Mouse (Mus musculus) hindbrain, embryonic 12.5 days (tissue): ENCODE results near the gene Col4a2. TPM values are rescaled to one million over a fixed set of nuclear protein-coding genes. Genes with fewer than 3 reads are reported as not detected.

Source experiments
- ATAC-seq: fragments of 200-750 bp; cut with Nextera tagmentation; 2 replicates; pipeline ENCODE4 v1.8.0; 2017; ENCODE audit warnings: moderate TSS enrichment; ENCODE audit not compliant: low FRiP score
- H3K27ac ChIP-seq: fragments of 300-500 bp; sonication (generic); 2 replicates; pipeline ENCODE4 v1.5.1; 2016; ENCODE audit warnings: mild to moderate bottlenecking
- H3K27me3 ChIP-seq: fragments of 300-500 bp; sonication (generic); 2 replicates; pipeline ENCODE4 v1.6.1; 2016; ENCODE audit warnings: mild to moderate bottlenecking
- H3K36me3 ChIP-seq: fragments of 300-500 bp; sonication (generic); 2 replicates; pipeline ENCODE4 v1.6.1; 2016; ENCODE audit warnings: mild to moderate bottlenecking
- H3K4me1 ChIP-seq: fragments of 300-500 bp; sonication (generic); 2 replicates; pipeline ENCODE4 v1.6.1; 2016
- H3K4me2 ChIP-seq: fragments of 300-500 bp; sonication (generic); replicated peaks from 2 replicates; pipeline ENCODE4 v1.6.1; 2016; ENCODE audit warnings: mild to moderate bottlenecking
- H3K4me3 ChIP-seq: fragments of 300-500 bp; sonication (generic); 2 replicates; pipeline ENCODE4 v1.5.1; 2016; ENCODE audit warnings: mild to moderate bottlenecking
- H3K9ac ChIP-seq: fragments of 300-500 bp; sonication (generic); 2 replicates; pipeline ENCODE4 v1.6.1; 2016; ENCODE audit warnings: mild to moderate bottlenecking, moderate library complexity
- H3K9me3 ChIP-seq: fragments of 300-500 bp; sonication (generic); replicated peaks from 2 replicates; pipeline ENCODE4 v1.6.1; 2016; ENCODE audit warnings: mild to moderate bottlenecking
- WGBS: fragments of 180-500 bp; shearing (Covaris S2); methylation state at CpG from one replicate; pipeline ENCODE4 v1.1.7; 2016; 5-methylcytosine and 5-hydroxymethylcytosine counted together
- polyA plus RNA-seq: library from polyadenylated mRNA; unstranded; fragments of >200 nt; fragmentation: Nextera tagmentation; extraction: Ambion mirVana; gene quantifications from 2 replicates; pipeline ENCODE4 v1.2.1, GENCODE M21; 2016

Gene Col4a2
- polyA plus RNA-seq, 1 experiment from 2014 or later: 74.6 TPM

GRCm38 (mm10) chr8:11333746-11334145, 21.1 kb downstream of the Col4a2 start:
- no peak overlapping the region for H3K9ac ChIP-seq
- H3K27me3 ChIP-seq: no peaks in the 10 kb centered on the region
- no peak for ATAC-seq
- H3K9me3 ChIP-seq: no peaks in the 10 kb centered on the region
- no peak overlapping the region for H3K4me2 ChIP-seq
- no peak overlapping the region for H3K27ac ChIP-seq
- no peaks in the 10 kb centered on the region for H3K36me3 ChIP-seq
- H3K4me1 ChIP-seq: no peaks in the 10 kb centered on the region
- no peak overlapping the region for H3K4me3 ChIP-seq
- WGBS: 64% methylated on average over 6 of the region's 6 CpGs

DNA sequence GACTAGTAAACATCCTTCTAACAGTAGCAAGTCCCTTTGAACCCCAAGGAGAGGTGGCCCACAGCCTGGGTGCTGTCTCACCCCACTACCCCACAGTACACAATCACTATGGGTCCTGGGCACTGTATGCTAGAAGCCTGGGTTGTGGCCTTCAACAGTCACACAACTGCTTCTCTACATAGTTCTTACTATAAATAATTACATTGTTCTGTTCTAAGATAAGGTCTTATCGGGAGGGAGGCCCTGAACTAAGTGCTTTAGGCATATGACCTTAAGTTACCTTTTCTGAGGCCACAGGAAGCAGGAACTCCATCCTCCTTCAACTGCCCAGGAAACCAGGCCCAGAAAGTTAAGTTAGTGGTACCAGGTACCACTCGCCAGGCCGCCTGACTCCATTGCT, 21.9 kb downstream of the Col4a2 start:
- Histone ChIP-seq H3K27ac (no peak overlapping the region), H3K4me2 (no peak overlapping the region), H3K4me3 (no peak overlapping the region), H3K9me3 (no peaks in the 10 kb centered on the region), H3K9ac (no peak overlapping the region), H3K27me3 (no peaks in the 10 kb centered on the region), H3K4me1 (no peaks in the 10 kb centered on the region), H3K36me3 (no peaks in the 10 kb centered on the region)
- WGBS: 79% methylated on average over 3 of the region's 3 CpGs
- ATAC-seq: no peak

DNA sequence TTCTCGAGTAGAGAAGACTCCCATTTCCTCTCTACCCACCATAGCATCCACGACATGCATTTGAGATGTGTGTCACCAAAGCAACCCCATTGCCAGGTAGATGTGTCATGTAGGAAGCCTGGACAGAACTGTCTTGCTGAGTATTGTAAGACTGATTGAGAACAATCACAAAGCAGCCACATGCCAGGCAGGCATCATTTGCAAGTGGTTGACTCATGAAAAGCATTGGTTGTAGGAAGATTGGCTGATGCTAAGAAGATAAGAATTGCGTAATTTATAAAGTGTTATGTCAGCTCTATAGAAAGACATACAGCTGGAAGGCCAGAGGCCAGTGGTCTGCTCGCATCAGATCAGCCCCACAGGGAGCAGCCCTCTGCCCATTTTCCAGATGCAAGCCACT, 22.6 kb downstream of the Col4a2 start:
- H3K27ac ChIP-seq: no peak overlapping the region
- H3K36me3 ChIP-seq: no peaks in the 10 kb centered on the region
- WGBS: 81% methylated on average over 4 of the region's 4 CpGs
- ATAC-seq: no peak
- no peak overlapping the region for H3K9ac ChIP-seq
- no peaks in the 10 kb centered on the region for H3K27me3 ChIP-seq
- 0 out of 2 replicates have a peak, but pooled peaks cover under 1% of the 10 kb centered on the region for H3K4me1 ChIP-seq
- no peaks in the 10 kb centered on the region for H3K9me3 ChIP-seq
- H3K4me3 ChIP-seq: no peak overlapping the region
- H3K4me2 ChIP-seq: no peak overlapping the region

DNA sequence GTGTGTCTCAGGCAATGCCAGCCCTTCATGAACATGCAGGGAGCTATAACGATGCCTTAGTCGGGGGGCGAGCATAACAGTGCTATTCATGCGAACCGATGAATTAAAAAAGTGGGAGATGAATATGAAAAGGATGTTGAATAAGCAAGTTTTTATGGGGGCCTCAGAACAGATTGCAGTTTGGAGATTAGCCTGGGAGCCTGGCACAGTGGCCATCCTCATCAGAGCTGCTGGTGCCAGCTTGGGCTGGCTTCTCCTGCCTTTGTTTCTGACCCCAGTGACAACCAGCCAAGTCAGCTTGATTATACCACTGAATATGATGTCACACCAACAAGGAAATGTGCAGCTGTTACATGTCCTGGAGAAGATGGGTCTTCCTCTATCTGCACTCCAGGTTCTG, 23.7 kb downstream of the Col4a2 start:
- Histone ChIP-seq H3K4me3 (no peak overlapping the region), H3K27me3 (no peaks in the 10 kb centered on the region), H3K27ac (no peak overlapping the region), H3K36me3 (no peaks in the 10 kb centered on the region), H3K4me1 (0 out of 2 replicates have a peak, but pooled peaks cover 3% of the 10 kb centered on the region), H3K4me2 (no peak overlapping the region), H3K9me3 (no peaks in the 10 kb centered on the region), H3K9ac (no peak overlapping the region)
- ATAC-seq: no peak
- 83% methylated on average over 5 of the region's 5 CpGs for WGBS

- H3K9me3 ChIP-seq: no peaks in the 10 kb centered on the region
- no peak overlapping the region for H3K4me3 ChIP-seq
- H3K4me1 ChIP-seq: 0 out of 2 replicates have a peak, but pooled peaks cover 3% of the 10 kb centered on the region
- H3K27ac ChIP-seq: no peak overlapping the region
- no peak overlapping the region for H3K4me2 ChIP-seq
- no peak overlapping the region for H3K9ac ChIP-seq
- no peak for ATAC-seq
- H3K36me3 ChIP-seq: no peaks in the 10 kb centered on the region
- 87% methylated on average over 10 of the region's 10 CpGs for WGBS
- H3K27me3 ChIP-seq: no peaks in the 10 kb centered on the region
Measured at GRCm38 (mm10) chr8:11337642-11338041, 25.0 kb downstream of the Col4a2 start.

DNA sequence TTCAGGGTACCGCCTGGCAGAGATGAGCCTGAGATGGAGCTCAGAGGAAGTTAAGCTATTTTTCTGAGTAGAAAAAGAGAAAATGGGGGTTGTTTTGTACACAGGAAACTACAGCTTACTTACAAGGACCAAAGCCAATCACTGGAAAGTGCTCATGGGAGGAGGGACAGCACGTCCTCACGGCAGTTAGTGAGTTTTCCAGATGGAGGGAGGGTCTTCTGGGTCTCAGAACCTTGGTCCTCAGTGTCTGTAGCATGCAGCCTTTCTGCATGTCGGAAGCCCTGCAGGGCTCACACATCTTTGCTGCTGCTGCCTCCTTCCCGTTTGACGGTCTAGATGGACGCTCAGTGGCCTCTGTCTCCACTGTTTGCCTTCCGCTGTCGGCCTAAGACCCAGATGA, 25.9 kb downstream of the Col4a2 start:
- Histone ChIP-seq H3K4me3 (no peak overlapping the region), H3K4me2 (no peak overlapping the region), H3K27me3 (no peaks in the 10 kb centered on the region), H3K36me3 (no peaks in the 10 kb centered on the region), H3K27ac (no peak overlapping the region), H3K4me1 (0 out of 2 replicates have a peak, but pooled peaks cover 6% of the 10 kb centered on the region), H3K9ac (no peak overlapping the region), H3K9me3 (no peaks in the 10 kb centered on the region)
- ATAC-seq: no peak
- 84% methylated on average over 9 of the region's 9 CpGs for WGBS

GRCm38 (mm10) chr8:11340310-11341110, 27.9 kb downstream of the Col4a2 start:
- ATAC-seq: no peak
- no peaks in the 10 kb centered on the region for H3K9me3 ChIP-seq
- H3K4me2 ChIP-seq: no peak overlapping the region
- no peaks in the 10 kb centered on the region for H3K27me3 ChIP-seq
- H3K36me3 ChIP-seq: no peaks in the 10 kb centered on the region
- no peak overlapping the region for H3K27ac ChIP-seq
- no peak overlapping the region for H3K4me3 ChIP-seq
- WGBS: 70% methylated on average over 12 of the region's 12 CpGs
- H3K9ac ChIP-seq: no peak overlapping the region
- 0 out of 2 replicates have a peak, but pooled peaks cover 6% of the 10 kb centered on the region for H3K4me1 ChIP-seq

DNA sequence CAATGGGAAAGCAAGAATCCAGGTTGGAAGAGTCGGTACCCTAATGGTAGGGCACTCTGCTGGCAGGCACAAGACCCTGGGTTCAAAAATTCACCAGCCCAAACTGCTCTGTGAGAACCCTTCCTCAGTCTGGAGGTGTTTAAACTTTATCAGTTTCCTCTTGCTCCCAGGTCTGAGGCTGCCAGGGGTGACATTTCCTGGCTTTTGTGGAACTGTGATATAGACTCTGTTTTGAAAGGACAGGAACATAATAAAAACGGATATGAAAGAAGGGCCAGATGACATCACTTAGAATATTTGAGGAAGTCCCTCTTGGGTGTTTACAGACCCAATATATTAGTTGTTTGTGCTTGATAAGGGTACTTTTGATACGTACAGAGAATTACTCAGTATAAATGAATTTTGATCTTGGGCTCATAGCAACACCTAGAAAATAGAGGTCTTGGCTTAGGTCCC, 28.5 kb downstream of the Col4a2 start:
- ATAC-seq: no peak
- Histone ChIP-seq H3K4me2 (no peak overlapping the region), H3K9ac (no peak overlapping the region), H3K36me3 (no peaks in the 10 kb centered on the region), H3K4me3 (no peak overlapping the region), H3K27me3 (no peaks in the 10 kb centered on the region), H3K4me1 (0 out of 2 replicates have a peak, but pooled peaks cover 6% of the 10 kb centered on the region), H3K27ac (no peak overlapping the region), H3K9me3 (no peaks in the 10 kb centered on the region)
- WGBS: 87% methylated on average over 3 of the region's 3 CpGs

DNA sequence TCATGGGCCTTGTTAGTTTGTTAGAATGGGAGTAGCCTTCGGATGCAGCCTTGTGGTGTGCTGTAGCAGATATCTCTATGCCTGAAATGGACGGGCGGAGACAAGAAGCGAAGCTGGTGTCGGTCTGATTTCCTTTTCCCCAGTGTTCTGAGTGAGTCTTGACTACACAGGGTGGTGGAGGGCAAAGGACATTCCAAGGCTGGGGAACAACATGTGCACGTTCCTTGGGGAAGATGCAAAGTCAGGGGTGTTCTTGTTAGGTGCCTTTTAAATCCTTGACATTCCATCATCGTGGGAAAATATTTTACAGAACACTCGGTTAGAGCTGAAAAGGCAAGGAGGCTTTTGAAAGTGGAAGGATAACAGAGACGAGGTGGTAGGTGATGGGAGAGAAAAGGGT, 31.9 kb downstream of the Col4a2 start:
- WGBS: 88% methylated on average over 9 of the region's 9 CpGs
- no peaks in the 10 kb centered on the region for H3K36me3 ChIP-seq
- 0 out of 2 replicates have a peak, but pooled peaks cover 6% of the 10 kb centered on the region for H3K4me1 ChIP-seq
- no peak for ATAC-seq
- H3K27me3 ChIP-seq: no peaks in the 10 kb centered on the region
- no peaks in the 10 kb centered on the region for H3K9me3 ChIP-seq
- H3K27ac ChIP-seq: no peak overlapping the region
- no peak overlapping the region for H3K4me2 ChIP-seq
- H3K9ac ChIP-seq: no peak overlapping the region
- H3K4me3 ChIP-seq: no peak overlapping the region

DNA sequence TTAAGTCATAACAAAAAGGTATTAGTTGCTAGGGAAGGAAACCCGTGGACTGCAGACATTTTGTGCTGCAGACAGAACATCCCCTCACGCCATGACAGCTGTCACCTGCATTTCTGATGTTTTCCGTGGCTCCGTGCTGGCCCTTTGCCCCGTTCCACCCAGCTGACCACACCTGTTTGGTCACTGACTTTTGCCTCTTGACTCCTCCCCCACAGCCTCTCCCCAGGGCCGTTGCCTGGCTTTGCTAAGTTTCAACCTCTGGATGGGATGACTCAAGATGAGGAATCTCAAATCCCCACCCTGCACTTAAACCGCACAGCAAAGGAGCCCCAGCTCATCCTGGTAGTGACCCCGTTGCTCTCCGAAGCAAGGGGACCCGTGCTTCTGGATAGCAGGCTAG, 33.6 kb downstream of the Col4a2 start:
- 87% methylated on average over 10 of the region's 10 CpGs for WGBS
- Histone ChIP-seq H3K4me3 (no peak overlapping the region), H3K4me2 (no peak overlapping the region), H3K27me3 (no peaks in the 10 kb centered on the region), H3K9me3 (no peaks in the 10 kb centered on the region), H3K4me1 (0 out of 2 replicates have a peak, but pooled peaks cover 3% of the 10 kb centered on the region), H3K27ac (no peak overlapping the region), H3K36me3 (no peaks in the 10 kb centered on the region), H3K9ac (no peak overlapping the region)
- no peak for ATAC-seq

GRCm38 (mm10) chr8:11347699-11348098, 35.1 kb downstream of the Col4a2 start:
- no peak for ATAC-seq
- 83% methylated on average over 9 of the region's 9 CpGs for WGBS
- H3K4me1 ChIP-seq: 0 out of 2 replicates have a peak, but pooled peaks cover 3% of the 10 kb centered on the region

DNA sequence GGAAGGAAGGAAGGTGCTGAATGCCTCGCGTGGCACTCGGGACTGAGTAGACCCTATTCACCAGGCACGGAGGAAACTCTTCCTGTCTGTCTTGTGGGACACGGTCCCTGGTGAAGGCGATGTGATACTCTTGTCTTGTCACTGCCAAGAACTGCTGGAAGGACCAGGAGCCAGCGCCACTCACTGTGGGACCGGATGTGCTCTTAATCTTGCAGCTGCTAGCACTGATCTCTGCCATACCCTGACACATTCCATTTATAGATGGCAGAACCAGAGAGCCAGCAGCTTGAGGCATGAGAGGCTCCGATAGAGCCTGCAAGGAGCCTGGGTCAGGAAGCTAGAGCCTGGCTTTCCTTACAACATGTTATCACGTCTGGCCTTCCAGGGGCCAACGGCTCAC, 36.0 kb downstream of the Col4a2 start:
- Histone ChIP-seq H3K4me3 (no peak overlapping the region), H3K27me3 (no peaks in the 10 kb centered on the region), H3K27ac (no peak overlapping the region), H3K4me1 (no peaks in the 10 kb centered on the region), H3K9ac (no peak overlapping the region), H3K4me2 (no peak overlapping the region), H3K36me3 (no peaks in the 10 kb centered on the region), H3K9me3 (no peaks in the 10 kb centered on the region)
- 89% methylated on average over 11 of the region's 11 CpGs for WGBS
- ATAC-seq: no peak

More at GRCm38 (mm10) chr8:11347699-11348098, 35.1 kb downstream of the Col4a2 start:
- Histone ChIP-seq H3K27ac (no peak overlapping the region), H3K27me3 (no peaks in the 10 kb centered on the region), H3K9me3 (no peaks in the 10 kb centered on the region), H3K4me2 (no peak overlapping the region), H3K4me3 (no peak overlapping the region), H3K36me3 (no peaks in the 10 kb centered on the region), H3K9ac (no peak overlapping the region)

- Histone ChIP-seq H3K4me1 (no peaks in the 10 kb centered on the region), H3K27ac (no peak overlapping the region), H3K4me2 (no peak overlapping the region), H3K9me3 (no peaks in the 10 kb centered on the region), H3K36me3 (no peaks in the 10 kb centered on the region), H3K27me3 (no peaks in the 10 kb centered on the region), H3K9ac (no peak overlapping the region), H3K4me3 (no peak overlapping the region)
- WGBS: 90% methylated on average over 6 of the region's 6 CpGs
- ATAC-seq: no peak
Measured at GRCm38 (mm10) chr8:11351355-11351754, 38.8 kb downstream of the Col4a2 start.
